Mouse (Mus musculus) MEL (cell line): ENCODE results near the gene Pax9. TPM values are rescaled to one million over a fixed set of nuclear protein-coding genes. Genes with fewer than 3 reads are reported as not detected.

Experiments used
- DNase-seq: peaks from one replicate; pipeline ENCODE4 v3.0.0; 2011; ENCODE audit warnings: low read depth, low spot score
- H3K27ac ChIP-seq: 2 replicates; pipeline ENCODE4 v1.5.1; 2012; ENCODE audit warnings: low read depth, mild to moderate bottlenecking, control low read depth, low read length, moderate library complexity; ENCODE audit not compliant: control insufficient read depth
- H3K27me3 ChIP-seq, 2 experiments: fragments of 150-350 bp in 1 of 2; sonication (generic) in 1 of 2; 2 replicates each; pipeline ENCODE4 v1.6.1; 2012; ENCODE audit warnings: low read length in 2 of 2, mild to moderate bottlenecking in 2 of 2, improper control_type of control experiment in 1 of 2, moderate library complexity in 1 of 2; ENCODE audit not compliant: insufficient read depth in 2 of 2, control insufficient read depth in 1 of 2
- H3K36me3 ChIP-seq, 2 experiments: 2 replicates each; pipeline ENCODE4 v1.6.1; 2012 to 2014; ENCODE audit warnings: low read length in 2 of 2, improper control_type of control experiment in 1 of 2, inconsistent platforms in 1 of 2, mild to moderate bottlenecking in 1 of 2; ENCODE audit not compliant: insufficient read depth in 2 of 2, control insufficient read depth in 1 of 2
- H3K4me1 ChIP-seq, 2 experiments: fragments of 150-350 bp in 1 of 2; sonication (generic) in 1 of 2; 2 replicates each; pipeline ENCODE4 v1.6.1; 2012; ENCODE audit warnings: low read length in 2 of 2, improper control_type of control experiment in 1 of 2, mild to moderate bottlenecking in 1 of 2; ENCODE audit not compliant: insufficient read depth in 2 of 2, control insufficient read depth in 1 of 2
- H3K4me3 ChIP-seq, 2 experiments: fragments of 150-350 bp in 1 of 2; sonication (generic) in 1 of 2; 2 replicates each; pipeline ENCODE4 v1.5.1; 2012; ENCODE audit warnings: low read depth in 2 of 2, low read length in 2 of 2, mild to moderate bottlenecking in 2 of 2, moderate library complexity in 2 of 2, control low read depth in 1 of 2, improper control_type of control experiment in 1 of 2; ENCODE audit not compliant: control insufficient read depth in 1 of 2, insufficient read depth in 1 of 2
- H3K79me2 ChIP-seq: 2 replicates; pipeline ENCODE4 v1.6.1; 2012; ENCODE audit warnings: mild to moderate bottlenecking, low read length, moderate library complexity; ENCODE audit not compliant: control insufficient read depth, poor library complexity, insufficient read depth
- H3K9ac ChIP-seq: 2 replicates; pipeline ENCODE4 v1.6.1; 2012; ENCODE audit warnings: low read depth, mild to moderate bottlenecking, control low read depth, low read length, moderate library complexity; ENCODE audit not compliant: control insufficient read depth, poor library complexity, severe bottlenecking
- H3K9me3 ChIP-seq: fragments of 150-350 bp; sonication (generic); replicated peaks from 2 replicates; pipeline ENCODE4 v1.6.1; 2012; ENCODE audit warnings: mild to moderate bottlenecking, low read length, improper control_type of control experiment, moderate library complexity; ENCODE audit not compliant: insufficient read depth
- BHLHE40 ChIP-seq: IDR thresholded peaks from 2 replicates; pipeline ENCODE4 v1.6.1; 2012; ENCODE audit warnings: low read depth, mild to moderate bottlenecking, inconsistent platforms, low read length, improper control_type of control experiment, borderline replicate concordance
- CTCF ChIP-seq, 3 experiments: IDR thresholded peaks in 2 of 3; conservative IDR thresholded peaks in 1 of 3; 2 replicates each; pipeline ENCODE4 v1.5.1; 2011 to 2012; ENCODE audit warnings: low read length in 3 of 3, low read depth in 2 of 3, mild to moderate bottlenecking in 2 of 3, improper control_type of control experiment in 1 of 3, inconsistent platforms in 1 of 3, mixed read lengths in 1 of 3, moderate library complexity in 1 of 3; ENCODE audit not compliant: control insufficient read depth in 1 of 3, insufficient read depth in 1 of 3, poor library complexity in 1 of 3, severe bottlenecking in 1 of 3
- EP300 ChIP-seq, 2 experiments: IDR thresholded peaks; 2 replicates each; pipeline ENCODE4 v1.6.1; 2011; ENCODE audit warnings: improper control_type of control experiment in 2 of 2, low read length in 2 of 2, low read depth in 1 of 2, mild to moderate bottlenecking in 1 of 2
- ETS1 ChIP-seq: IDR thresholded peaks from 2 replicates; pipeline ENCODE4 v1.6.1; 2012; ENCODE audit warnings: low read depth, mild to moderate bottlenecking, inconsistent platforms, low read length, improper control_type of control experiment, moderate library complexity
- GATA1 ChIP-seq: IDR thresholded peaks from 2 replicates; pipeline ENCODE4 v1.6.1; 2011; ENCODE audit warnings: low read depth, low read length, improper control_type of control experiment
- KAT2A ChIP-seq: conservative IDR thresholded peaks from 2 replicates; pipeline ENCODE4 v1.6.1; 2012; ENCODE audit warnings: low read depth, low read length, improper control_type of control experiment, inconsistent platforms
- MAFK ChIP-seq: IDR thresholded peaks from 2 replicates; pipeline ENCODE4 v1.6.1; 2011; ENCODE audit warnings: low read depth, mild to moderate bottlenecking, low read length, improper control_type of control experiment, borderline replicate concordance
- MXI1 ChIP-seq: IDR thresholded peaks from 2 replicates; pipeline ENCODE4 v1.6.1; 2011; ENCODE audit warnings: mild to moderate bottlenecking, low read depth, low read length, improper control_type of control experiment
- MYB ChIP-seq: IDR thresholded peaks from 2 replicates; pipeline ENCODE4 v1.6.1; 2011; ENCODE audit warnings: mild to moderate bottlenecking, low read depth, low read length, improper control_type of control experiment
- MYC ChIP-seq: IDR thresholded peaks from 2 replicates; pipeline ENCODE4 v1.6.1; 2011; ENCODE audit warnings: low read depth, mild to moderate bottlenecking, low read length, improper control_type of control experiment, moderate library complexity
- POLR2A ChIP-seq, 2 experiments: IDR thresholded peaks; 2 replicates each; pipeline ENCODE4 v1.6.1; 2011 to 2012; ENCODE audit warnings: low read length in 2 of 2, mild to moderate bottlenecking in 2 of 2, control low read depth in 1 of 2, improper control_type of control experiment in 1 of 2, low read depth in 1 of 2, moderate library complexity in 1 of 2; ENCODE audit not compliant: control insufficient read depth in 1 of 2, insufficient read depth in 1 of 2, poor library complexity in 1 of 2
- RAD21 ChIP-seq: IDR thresholded peaks from 2 replicates; pipeline ENCODE4 v1.6.1; 2011; ENCODE audit warnings: mild to moderate bottlenecking, low read depth, low read length, improper control_type of control experiment
- SIN3A ChIP-seq: IDR thresholded peaks from 2 replicates; pipeline ENCODE4 v1.6.1; 2012; ENCODE audit warnings: low read length, improper control_type of control experiment, inconsistent platforms
- SMC3 ChIP-seq: IDR thresholded peaks from 2 replicates; pipeline ENCODE4 v1.6.1; 2011; ENCODE audit warnings: low read depth, low read length, improper control_type of control experiment
- ZC3H11A ChIP-seq: IDR thresholded peaks from 2 replicates; pipeline ENCODE4 v1.6.1; 2012; ENCODE audit warnings: low read depth, mild to moderate bottlenecking, inconsistent platforms, low read length, improper control_type of control experiment
- ZKSCAN1 ChIP-seq: IDR thresholded peaks from 2 replicates; pipeline ENCODE4 v1.6.1; 2012; ENCODE audit warnings: low read depth, mild to moderate bottlenecking, inconsistent platforms, low read length, improper control_type of control experiment, moderate library complexity
- ZNF384 ChIP-seq: IDR thresholded peaks from 2 replicates; pipeline ENCODE4 v1.6.1; 2012; ENCODE audit warnings: low read depth, mild to moderate bottlenecking, inconsistent platforms, low read length, improper control_type of control experiment
- polyA plus RNA-seq, 2 experiments: library from polyadenylated mRNA; stranded (reverse) in 1 of 2; unstranded in 1 of 2; fragments of >175 nt in 1 of 2; fragments of >200 nt in 1 of 2; gene quantifications; 2 replicates each; pipeline versions ENCODE4 v1.2.1 to v1.2.4; 2012; ENCODE audit warnings: low replicate concordance in 2 of 2, low read depth in 1 of 2; ENCODE audit not compliant: insufficient read length in 2 of 2, insufficient read depth in 1 of 2, missing spikeins in 1 of 2
- total RNA-seq: library from RNA; depleted of rRNA; stranded (reverse); fragments of 300-350 nt; gene quantifications from 2 replicates; pipeline ENCODE4 v1.2.3, GENCODE M21; 2012

The Pax9 gene
- total and polyA plus RNA-seq, 3 experiments, result 1.7 to 4.5 TPM; not detected in 1

- no peaks in the 10 kb centered on the region for H3K79me2 ChIP-seq
These were observed 20.8 kb upstream of the Pax9 start for GRCm38 (mm10) chr12:56670795-56671194.

GRCm38 (mm10) chr12:56674726-56675125 lies 16.8 kb upstream of the Pax9 start:
- Histone ChIP-seq H3K9ac (no peak overlapping the region), H3K4me1 (peaks cover 3 to 13% of the 10 kb centered on the region in 2 experiments; a peak in 2 of 4 replicates), H3K9me3 (no peaks in the 10 kb centered on the region), H3K27me3 (no peaks in the 10 kb centered on the region; a peak in 2 of 4 replicates), H3K27ac (no peak overlapping the region), H3K4me3 (no peak overlapping the region), H3K36me3 (peaks cover 0 to 10% of the 10 kb centered on the region in 2 experiments; a peak in 2 of 4 replicates), H3K79me2 (no peaks in the 10 kb centered on the region)
- DNase-seq, result peak; percentile 82
- TF ChIP-seq GATA1 (peak; percentile 49; the same call in 1 of the 2 replicates), ETS1 (peak; percentile 19; the same call in 1 of the 2 replicates), ZC3H11A (peak; percentile 86), POLR2A (IDR thresholded peaks at IDR 0.05; ENCODE audit: control insufficient read depth in 1 of 2, insufficient read depth in 1 of 2, low read depth in 1 of 2, low read length in 2 of 2, poor library complexity in 1 of 2) (no peak), EP300 (IDR thresholded peaks at IDR 0.05; ENCODE audit: low read depth in 1 of 2, low read length in 2 of 2) (0 out of 4 replicates have a peak, but pooled peaks of 1 of the 2 experiments have one; percentile 15), ZNF384 (peak; percentile 28; the same call in 1 of the 2 replicates), SIN3A (peak; percentile 65; the same call in 1 of the 2 replicates), MYC (peak; percentile 73; the same call in 1 of the 2 replicates), KAT2A (no peak), BHLHE40 (0 out of 2 replicates have a peak, but pooled peaks have one; percentile 17), ZKSCAN1 (no peak), SMC3 (peak; percentile 96), MYB (no peak), RAD21 (peak; percentile 89), CTCF (IDR thresholded peaks at IDR 0.05 in 2 of 3, conservative IDR thresholded peaks at IDR 0.05 in 1 of 3; ENCODE audit: control insufficient read depth in 1 of 3, insufficient read depth in 1 of 3, low read depth in 2 of 3, low read length in 3 of 3, poor library complexity in 1 of 3, severe bottlenecking in 1 of 3) (peak; percentile 75 to 91 (median 81)), MXI1 (peak; percentile 60)

More at GRCm38 (mm10) chr12:56670795-56671194, 20.8 kb upstream of the Pax9 start:
- Histone ChIP-seq H3K4me3 (no peak overlapping the region), H3K9me3 (no peaks in the 10 kb centered on the region), H3K4me1 (peaks cover 3 to 6% of the 10 kb centered on the region in 2 experiments; a peak in 2 of 4 replicates), H3K36me3 (peaks cover 0 to 5% of the 10 kb centered on the region in 2 experiments; a peak in 2 of 4 replicates), H3K27ac (no peak overlapping the region), H3K27me3 (no peaks in the 10 kb centered on the region; a peak in 2 of 4 replicates), H3K9ac (no peak overlapping the region)
- DNase-seq, result no peak
- TF ChIP-seq ZC3H11A (no peak), MAFK (peak; percentile 39; the same call in 1 of the 2 replicates)
